ENCODE assay signal across 10 mouse cellular contexts in the genomic region with DNA sequence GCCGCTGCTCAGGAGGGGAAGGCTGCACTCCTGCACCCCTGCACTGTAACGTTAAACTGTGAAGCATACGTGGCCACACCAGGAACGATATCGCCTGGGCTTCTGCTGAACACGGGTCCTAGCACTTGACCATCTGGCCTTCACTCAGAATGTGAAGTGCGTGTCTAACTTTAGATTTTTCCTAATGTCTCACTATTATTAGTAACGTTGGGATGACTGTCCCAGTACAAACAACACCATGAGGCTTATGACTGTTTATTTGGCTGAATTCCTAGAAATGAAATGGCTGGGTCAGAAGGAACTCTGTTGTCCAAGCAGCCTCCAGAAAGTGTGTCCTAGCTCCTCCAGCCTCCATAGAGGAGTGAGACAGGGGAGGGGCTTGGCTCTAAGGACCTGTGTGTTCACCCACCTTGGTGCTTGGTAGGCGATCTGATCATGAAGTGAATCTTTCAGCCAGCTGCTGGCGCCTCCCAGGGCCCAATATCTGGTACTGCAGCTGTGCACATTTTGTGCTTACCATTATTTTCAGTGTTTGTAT. TPM values are rescaled to one million over a fixed set of nuclear protein-coding genes. Genes with fewer than 3 reads are reported as not detected.
DNase-seq lines count a peak whose midpoint lies in the region; ATAC-seq and TF ChIP-seq lines count a peak whose summit lies in the region.
"Had no signal": no experiment of that assay in that cellular context is flagged by ENCODE, and none has a peak within 500 bp of the region (broad histone marks: within the 10 kb centered on the region; RNA-seq: fewer than 3 reads in every experiment).

No protein-coding gene starts in this region.

- TF ChIP-seq EP300 in MEL (IDR thresholded peaks at IDR 0.05; ENCODE audit: low read depth in 1 of 2, low read length in 2 of 2) = no peak

- 54% methylated on average over 10 of the region's 10 CpGs for WGBS in heart, embryonic 11.5 days (ENCODE audit: insufficient replicate concordance)
- WGBS in heart, embryonic 14.5 days = 38% methylated on average over 10 of the region's 10 CpGs
- 66% methylated on average over 10 of the region's 10 CpGs for WGBS in kidney, adult 2 months

- H3K27me3 ChIP-seq in heart, embryonic 11.5 days (ENCODE audit: control insufficient read depth, insufficient read depth, low read length) = no peaks in the 10 kb centered on the region
- H3K27me3 ChIP-seq in MEL (ENCODE audit: control insufficient read depth in 1 of 2, insufficient read depth in 2 of 2, low read length in 2 of 2) = no peaks in the 10 kb centered on the region
- peaks cover 5% of the 10 kb centered on the region; the same call in 1 of the 2 replicates for H3K27me3 ChIP-seq in heart, embryonic 14.5 days (ENCODE audit: control insufficient read depth, insufficient read depth, low read length)
- H3K27me3 ChIP-seq in kidney, adult 2 months (replicated peaks; ENCODE audit: control insufficient read depth, insufficient read depth, low read length) = no peaks in the 10 kb centered on the region

- no peaks in the 10 kb centered on the region for H3K9me3 ChIP-seq in heart, embryonic 11.5 days (replicated peaks; ENCODE audit: control insufficient read depth, low read length)
- H3K9me3 ChIP-seq in MEL (replicated peaks; ENCODE audit: insufficient read depth, low read length) = no peaks in the 10 kb centered on the region
- no peaks in the 10 kb centered on the region for H3K9me3 ChIP-seq in heart, embryonic 14.5 days (ENCODE audit: control insufficient read depth, low read length)

- H3K9ac ChIP-seq in heart, embryonic 11.5 days (ENCODE audit: low read depth, low read length) = no peak overlapping the region
- H3K9ac ChIP-seq in MEL (ENCODE audit: control insufficient read depth, low read depth, low read length, poor library complexity, severe bottlenecking) = no peak overlapping the region
- no peak overlapping the region for H3K9ac ChIP-seq in heart, embryonic 14.5 days (ENCODE audit: low read length)

- ATAC-seq in heart, embryonic 11.5 days (replicated peaks; ENCODE audit: insufficient number of reproducible peaks, low FRiP score, low TSS enrichment) = no peak
- peak; percentile 48; the same call in 1 of the 2 replicates for ATAC-seq in heart, embryonic 14.5 days (ENCODE audit: insufficient number of reproducible peaks, insufficient read depth, low FRiP score, low read depth)

- no peaks in the 10 kb centered on the region for H3K36me3 ChIP-seq in heart, embryonic 11.5 days (ENCODE audit: control insufficient read depth, insufficient read depth, low read length)
- H3K36me3 ChIP-seq in MEL (ENCODE audit: control insufficient read depth in 1 of 2, insufficient read depth in 2 of 2, low read length in 2 of 2) = no peaks in the 10 kb centered on the region; a peak in 1 of 4 replicates
- no peaks in the 10 kb centered on the region for H3K36me3 ChIP-seq in heart, embryonic 14.5 days (ENCODE audit: control insufficient read depth, insufficient read depth, low read length)
- no peaks in the 10 kb centered on the region for H3K36me3 ChIP-seq in kidney, adult 2 months (ENCODE audit: control insufficient read depth, insufficient read depth, low read length)

- TF ChIP-seq RAD21 in MEL (IDR thresholded peaks at IDR 0.05; ENCODE audit: low read depth, low read length) = peak; percentile 23

- H3K4me3 ChIP-seq in heart, embryonic 11.5 days (ENCODE audit: low read depth, low read length) = no peak overlapping the region
- no peak overlapping the region for H3K4me3 ChIP-seq in MEL (ENCODE audit: control insufficient read depth in 1 of 2, insufficient read depth in 1 of 2, low read depth in 2 of 2, low read length in 2 of 2)
- no peak overlapping the region for H3K4me3 ChIP-seq in heart, embryonic 14.5 days (ENCODE audit: control insufficient read depth in 1 of 2, insufficient read depth in 1 of 2, low read depth in 1 of 2, low read length in 2 of 2)
- no peak overlapping the region for H3K4me3 ChIP-seq in kidney, adult 2 months (ENCODE audit: insufficient read depth, low read depth, low read length)

- TF ChIP-seq CTCF in MEL (IDR thresholded peaks at IDR 0.05 in 2 of 3, conservative IDR thresholded peaks at IDR 0.05 in 1 of 3; ENCODE audit: control insufficient read depth in 1 of 3, insufficient read depth in 1 of 3, low read depth in 2 of 3, low read length in 3 of 3, poor library complexity in 1 of 3, severe bottlenecking in 1 of 3) = peak; percentile 36 to 46 (median 39); a peak in 5 of 6 replicates
- TF ChIP-seq CTCF in kidney, adult 2 months (conservative IDR thresholded peaks at IDR 0.05; ENCODE audit: insufficient read depth, insufficient read length, low read depth, low read length) = no peak

- H3K79me2 ChIP-seq in MEL (ENCODE audit: control insufficient read depth, insufficient read depth, low read length, poor library complexity) = no peaks in the 10 kb centered on the region

- peak; percentile 80 to 85 for DNase-seq in heart, adult 18-20 months
- DNase-seq in 3T3-L1 (ENCODE audit: low read depth, low spot score) (peak; percentile 63), MEL (ENCODE audit: low read depth, low spot score) (no peak)
- no peak for DNase-seq in retina, postnatal 1 day
- DNase-seq in adrenal gland, adult 18-20 months (ENCODE audit: low spot score in 2 of 2) = no peak
- no peak for DNase-seq in kidney, adult 2 months

- no peak overlapping the region for H3K27ac ChIP-seq in heart, embryonic 11.5 days (ENCODE audit: low read depth, low read length)
- H3K27ac ChIP-seq in MEL (ENCODE audit: control insufficient read depth, low read depth, low read length) = no peak overlapping the region
- peak overlapping the region; percentile 32 to 72; a peak in 3 of 4 replicates for H3K27ac ChIP-seq in heart, embryonic 14.5 days (replicated peaks in 1 of 2; ENCODE audit: control insufficient read depth in 1 of 2, insufficient read depth in 1 of 2, low read depth in 2 of 2, low read length in 2 of 2)
- no peak overlapping the region for H3K27ac ChIP-seq in kidney, adult 2 months (ENCODE audit: insufficient read depth, low read depth, low read length)

- H3K4me2 ChIP-seq in heart, embryonic 11.5 days = no peak overlapping the region
- no peak overlapping the region; the same call in 1 of the 2 replicates for H3K4me2 ChIP-seq in heart, embryonic 14.5 days (ENCODE audit: low read length)

- peaks cover 5% of the 10 kb centered on the region; the same call in 1 of the 2 replicates for H3K4me1 ChIP-seq in heart, embryonic 11.5 days (ENCODE audit: control insufficient read depth, insufficient read depth, low read length)
- H3K4me1 ChIP-seq in MEL (ENCODE audit: control insufficient read depth in 1 of 2, insufficient read depth in 2 of 2, low read length in 2 of 2) = peaks cover 0 to 10% of the 10 kb centered on the region in 2 experiments; a peak in 2 of 4 replicates
- H3K4me1 ChIP-seq in heart, embryonic 14.5 days (ENCODE audit: control insufficient read depth in 2 of 2, insufficient read depth in 2 of 2, low read length in 2 of 2) = peaks cover 4 to 13% of the 10 kb centered on the region in 2 experiments; a peak in 3 of 4 replicates
- H3K4me1 ChIP-seq in kidney, adult 2 months (ENCODE audit: control insufficient read depth, insufficient read depth, low read length) = no peaks in the 10 kb centered on the region

- no peak for TF ChIP-seq POLR2A in MEL (IDR thresholded peaks at IDR 0.05; ENCODE audit: control insufficient read depth in 1 of 2, insufficient read depth in 1 of 2, low read depth in 1 of 2, low read length in 2 of 2, poor library complexity in 1 of 2)
- TF ChIP-seq POLR2A in kidney, adult 2 months (IDR thresholded peaks at IDR 0.05; ENCODE audit: low read depth, low read length) = no peak

TF ChIP-seq in MEL, 35 proteins besides CTCF, POLR2A, EP300 and RAD21:
- TF ChIP-seq SMC3 (IDR thresholded peaks at IDR 0.05; ENCODE audit: low read depth, low read length) = peak; percentile 26; the same call in 1 of the 2 replicates
- TF ChIP-seq TCF12 (IDR thresholded peaks at IDR 0.05; ENCODE audit: low read depth, low read length) = no peak

RNA-seq across cellular contexts. Expression of gene Zdhhc22, which starts 9.1 kb away (rescaled TPM):
- total RNA-seq in heart, adult 18-20 months (2021) = not detected
- 0.20 TPM in 1 of 2 replicates, not detected in the other for polyA plus RNA-seq in heart, embryonic 11.5 days (2014; fragmentation: Nextera tagmentation; extraction: Ambion mirVana)
- not detected in 2 replicates for total RNA-seq in MEL (2012; rRNA removed)
- polyA plus RNA-seq in MEL (2012; ENCODE audit: insufficient read depth in 1 of 2, insufficient read length in 2 of 2, low read depth in 1 of 2, low replicate concordance in 2 of 2, missing spikeins in 1 of 2) = under 1 TPM in 1 of 2 experiments, not detected in 1; 0.10 TPM
- polyA plus RNA-seq in heart, embryonic 14.5 days (2014; fragmentation: Nextera tagmentation; extraction: Ambion mirVana) = 0.09 TPM in 2 replicates
- 1 to 10 TPM; 1.0 to 2.2 TPM for total RNA-seq in adrenal gland, adult 18-20 months (2021)
- polyA plus RNA-seq in kidney, adult 2 months (2012; rRNA removed) = 0.14 TPM in 1 of 2 replicates, not detected in the other
- polyA plus RNA-seq: liver, embryonic 16.5 days; spleen, adult 2 months had no signal

RNA-seq across cellular contexts. Expression of gene Tmem63c, which starts 21.8 kb away (rescaled TPM):
- total RNA-seq in heart, adult 18-20 months (2021) = under 1 TPM; 0.08 to 0.12 TPM
- not detected in 2 replicates for polyA plus RNA-seq in heart, embryonic 11.5 days (2014; fragmentation: Nextera tagmentation; extraction: Ambion mirVana)
- 0.04 TPM in 1 of 2 replicates, not detected in the other for total RNA-seq in MEL (2012; rRNA removed)
- polyA plus RNA-seq in MEL (2012; ENCODE audit: insufficient read depth in 1 of 2, insufficient read length in 2 of 2, low read depth in 1 of 2, low replicate concordance in 2 of 2, missing spikeins in 1 of 2) = not detected
- polyA plus RNA-seq in heart, embryonic 14.5 days (2014; fragmentation: Nextera tagmentation; extraction: Ambion mirVana) = 0.05 and 0.35 TPM in 2 replicates
- 1 to 10 TPM; 1.6 TPM for total RNA-seq in adrenal gland, adult 18-20 months (2021)
- 0.10 and 0.19 TPM in 2 replicates for polyA plus RNA-seq in kidney, adult 2 months (2012; rRNA removed)
- polyA plus RNA-seq: liver, embryonic 16.5 days had no signal

RNA-seq across cellular contexts. Expression of gene Cipc, which starts 52.5 kb away (rescaled TPM):
- total RNA-seq in heart, adult 18-20 months (2021) = 10 to 100 TPM; 37.1 to 40.8 TPM
- 26.7 and 31.0 TPM in 2 replicates for polyA plus RNA-seq in heart, embryonic 11.5 days (2014; fragmentation: Nextera tagmentation; extraction: Ambion mirVana)
- total RNA-seq in MEL (2012; rRNA removed) = 22.5 and 24.8 TPM in 2 replicates
- 10 to 100 TPM; 27.5 to 98.1 TPM for polyA plus RNA-seq in MEL (2012; ENCODE audit: insufficient read depth in 1 of 2, insufficient read length in 2 of 2, low read depth in 1 of 2, low replicate concordance in 2 of 2, missing spikeins in 1 of 2)
- polyA plus RNA-seq in heart, embryonic 14.5 days (2014; fragmentation: Nextera tagmentation; extraction: Ambion mirVana) = 26.6 and 27.1 TPM in 2 replicates
- 10 to 100 TPM; 21.8 to 28.5 TPM for total RNA-seq in adrenal gland, adult 18-20 months (2021)
- 28.8 and 34.2 TPM in 2 replicates for polyA plus RNA-seq in kidney, adult 2 months (2012; rRNA removed)

Comparison
In these comparisons a context has a peak if more than half of its experiments do, and no peak if none do; other contexts are left out.
1. H3K27ac ChIP-seq: peak in heart, embryonic 14.5 days (2 of 2); none in heart, embryonic 11.5 days (single experiment), MEL (single experiment) and kidney, adult 2 months (single experiment).
2. DNase-seq: peak in heart, adult 18-20 months (2 of 2) and 3T3-L1 (single experiment); none in MEL (single experiment), retina, postnatal 1 day (single experiment), adrenal gland, adult 18-20 months (0 of 2) and kidney, adult 2 months (single experiment).